Mouse (Mus musculus) MEL (cell line): ENCODE data around the gene Ccdc144b.

Experiments
- CTCF ChIP-seq, 3 experiments: IDR thresholded peaks in 2 of 3; conservative IDR thresholded peaks in 1 of 3; 2 replicates each; pipeline ENCODE4 v1.5.1; 2011 to 2012; ENCODE audit warnings: low read length in 3 of 3, low read depth in 2 of 3, mild to moderate bottlenecking in 2 of 3, improper control_type of control experiment in 1 of 3, inconsistent platforms in 1 of 3, mixed read lengths in 1 of 3, moderate library complexity in 1 of 3; ENCODE audit not compliant: control insufficient read depth in 1 of 3, insufficient read depth in 1 of 3, poor library complexity in 1 of 3, severe bottlenecking in 1 of 3
- E2F4 ChIP-seq: IDR thresholded peaks from 2 replicates; pipeline ENCODE4 v1.6.1; 2011; ENCODE audit warnings: low read depth, low read length, improper control_type of control experiment, borderline replicate concordance
- ELF1 ChIP-seq: IDR thresholded peaks from 2 replicates; pipeline ENCODE4 v1.6.1; 2014; ENCODE audit warnings: low read depth, mild to moderate bottlenecking, inconsistent platforms, low read length, improper control_type of control experiment, moderate library complexity
- EP300 ChIP-seq, 2 experiments: IDR thresholded peaks; 2 replicates each; pipeline ENCODE4 v1.6.1; 2011; ENCODE audit warnings: improper control_type of control experiment in 2 of 2, low read length in 2 of 2, low read depth in 1 of 2, mild to moderate bottlenecking in 1 of 2
- GABPA ChIP-seq: IDR thresholded peaks from 2 replicates; pipeline ENCODE4 v1.6.1; 2012; ENCODE audit warnings: low read depth, mild to moderate bottlenecking, inconsistent platforms, low read length, improper control_type of control experiment, moderate library complexity
- GATA1 ChIP-seq: IDR thresholded peaks from 2 replicates; pipeline ENCODE4 v1.6.1; 2011; ENCODE audit warnings: low read depth, low read length, improper control_type of control experiment
- JUND ChIP-seq: IDR thresholded peaks from 2 replicates; pipeline ENCODE4 v1.6.1; 2011; ENCODE audit warnings: low read depth, mild to moderate bottlenecking, improper control_type of control experiment, low read length
- MAFK ChIP-seq: IDR thresholded peaks from 2 replicates; pipeline ENCODE4 v1.6.1; 2011; ENCODE audit warnings: low read depth, mild to moderate bottlenecking, low read length, improper control_type of control experiment, borderline replicate concordance
- POLR2A ChIP-seq, 2 experiments: IDR thresholded peaks; 2 replicates each; pipeline ENCODE4 v1.6.1; 2011 to 2012; ENCODE audit warnings: low read length in 2 of 2, mild to moderate bottlenecking in 2 of 2, control low read depth in 1 of 2, improper control_type of control experiment in 1 of 2, low read depth in 1 of 2, moderate library complexity in 1 of 2; ENCODE audit not compliant: control insufficient read depth in 1 of 2, insufficient read depth in 1 of 2, poor library complexity in 1 of 2
- RAD21 ChIP-seq: IDR thresholded peaks from 2 replicates; pipeline ENCODE4 v1.6.1; 2011; ENCODE audit warnings: mild to moderate bottlenecking, low read depth, low read length, improper control_type of control experiment
- TBP ChIP-seq: IDR thresholded peaks from 2 replicates; pipeline ENCODE4 v1.8.0; 2011; ENCODE audit warnings: low read depth, low read length, improper control_type of control experiment
- TCF12 ChIP-seq: IDR thresholded peaks from 2 replicates; pipeline ENCODE4 v1.6.1; 2014; ENCODE audit warnings: low read depth, mild to moderate bottlenecking, inconsistent platforms, low read length, improper control_type of control experiment, moderate library complexity
- UBTF ChIP-seq: IDR thresholded peaks from 2 replicates; pipeline ENCODE4 v1.6.1; 2012; ENCODE audit warnings: low read depth, mild to moderate bottlenecking, inconsistent platforms, low read length, improper control_type of control experiment, moderate library complexity, borderline replicate concordance; ENCODE audit not compliant: insufficient read depth
- ZNF384 ChIP-seq: IDR thresholded peaks from 2 replicates; pipeline ENCODE4 v1.6.1; 2012; ENCODE audit warnings: low read depth, mild to moderate bottlenecking, inconsistent platforms, low read length, improper control_type of control experiment

GRCm38 (mm10) chr3:36025732-36026131 is 27.6 kb downstream of the Ccdc144b start:
- no peak for TF ChIP-seq CTCF (IDR thresholded peaks at IDR 0.05 in 2 of 3, conservative IDR thresholded peaks at IDR 0.05 in 1 of 3; ENCODE audit: control insufficient read depth in 1 of 3, insufficient read depth in 1 of 3, low read depth in 2 of 3, low read length in 3 of 3, poor library complexity in 1 of 3, severe bottlenecking in 1 of 3)
- no peak for TF ChIP-seq POLR2A (IDR thresholded peaks at IDR 0.05; ENCODE audit: control insufficient read depth in 1 of 2, insufficient read depth in 1 of 2, low read depth in 1 of 2, low read length in 2 of 2, poor library complexity in 1 of 2)
- TF ChIP-seq JUND, result no peak
- TF ChIP-seq TBP, result no peak
- no peak for TF ChIP-seq RAD21
- no peak for TF ChIP-seq TCF12
- TF ChIP-seq MAFK, result no peak
- no peak for TF ChIP-seq ZNF384
- no peak for TF ChIP-seq E2F4
- TF ChIP-seq ELF1, result no peak
- no peak for TF ChIP-seq GATA1
- TF ChIP-seq EP300 (IDR thresholded peaks at IDR 0.05; ENCODE audit: low read depth in 1 of 2, low read length in 2 of 2), result no peak
- no peak for TF ChIP-seq UBTF
- no peak for TF ChIP-seq GABPA
